Mouse (Mus musculus): Measurements from ENCODE around the gene Cnpy1.

Gene Cnpy1

DNA sequence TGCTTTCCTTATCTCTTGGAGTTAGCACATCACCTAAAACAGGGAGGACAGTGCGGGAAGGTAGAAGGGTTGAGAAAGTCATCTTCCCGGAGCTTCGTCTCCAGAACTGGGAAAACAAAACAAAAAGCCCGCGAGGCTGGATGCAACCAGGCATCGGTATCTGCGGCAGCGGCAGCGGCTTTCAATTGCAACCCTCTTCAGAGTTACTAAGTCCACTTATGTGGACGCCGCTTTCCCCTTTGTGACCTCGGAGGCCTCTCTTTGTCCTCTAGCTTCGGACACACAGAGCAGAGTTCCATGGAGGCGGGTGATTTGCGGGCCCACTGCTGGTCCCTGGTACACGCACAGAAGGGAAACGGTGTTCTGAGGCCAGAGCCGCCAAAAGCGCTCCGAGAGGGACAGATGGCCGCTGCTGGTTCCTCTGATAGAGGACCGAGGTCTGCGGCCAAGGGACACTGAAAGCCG, 83.6 kb downstream of the Cnpy1 start:
- DNase-seq, result no peak

DNA sequence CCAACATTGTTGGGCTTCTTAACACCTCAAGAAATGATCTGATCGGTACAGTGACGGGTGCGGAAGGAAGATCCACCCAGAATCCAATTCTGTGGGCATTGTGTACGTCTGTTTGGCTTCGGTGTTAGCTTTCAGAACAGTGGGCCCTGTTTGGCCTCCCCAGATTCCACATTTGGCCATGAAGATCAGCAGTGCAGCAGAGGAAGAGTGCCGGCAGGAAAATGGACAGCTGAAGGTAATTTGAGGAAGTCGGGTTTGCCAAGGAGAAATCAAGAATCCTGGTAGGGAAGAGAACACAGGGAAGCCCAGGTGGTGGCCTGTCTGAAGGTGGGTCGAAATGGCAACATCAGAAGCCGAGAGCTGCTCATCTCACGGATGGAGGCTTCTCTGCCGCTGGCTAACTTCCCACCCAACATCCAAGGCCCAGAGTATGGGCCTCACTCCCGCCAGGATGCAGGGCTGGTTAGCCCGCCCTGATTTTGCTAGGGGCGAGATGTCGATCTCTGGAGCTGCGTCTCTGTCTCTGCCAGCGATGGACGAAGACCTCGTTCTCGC, 84.1 kb downstream of the Cnpy1 start:
- DNase-seq, result no peak

DNA sequence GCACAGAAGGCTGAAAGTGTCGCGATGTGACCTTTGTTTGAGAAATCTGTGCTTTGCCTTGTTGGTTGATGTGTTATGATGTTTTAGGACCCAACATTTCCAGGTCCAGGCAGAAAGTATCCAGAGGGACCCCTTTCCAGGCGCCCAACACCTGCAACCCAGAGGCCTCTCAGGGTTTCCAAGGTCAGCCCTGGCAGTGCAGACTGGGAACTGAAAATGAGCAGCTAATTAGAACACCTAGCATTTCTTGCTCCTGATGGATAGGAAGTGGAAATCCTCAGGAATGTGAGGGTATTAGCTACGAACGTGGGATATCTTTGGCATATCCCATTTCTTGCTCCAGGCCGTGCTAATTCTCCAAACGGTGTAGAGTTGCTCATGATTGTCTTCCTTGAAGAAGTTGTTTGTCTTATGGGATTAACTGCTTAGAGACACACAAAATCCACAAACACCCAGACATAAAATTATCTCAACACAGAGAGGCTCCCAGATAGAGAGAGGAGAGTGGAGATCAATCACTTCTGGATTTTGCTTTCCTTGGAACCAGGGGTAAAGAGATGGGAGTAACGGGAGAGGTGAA, 85.6 kb downstream of the Cnpy1 start:
- DNase-seq, result no peak

DNA sequence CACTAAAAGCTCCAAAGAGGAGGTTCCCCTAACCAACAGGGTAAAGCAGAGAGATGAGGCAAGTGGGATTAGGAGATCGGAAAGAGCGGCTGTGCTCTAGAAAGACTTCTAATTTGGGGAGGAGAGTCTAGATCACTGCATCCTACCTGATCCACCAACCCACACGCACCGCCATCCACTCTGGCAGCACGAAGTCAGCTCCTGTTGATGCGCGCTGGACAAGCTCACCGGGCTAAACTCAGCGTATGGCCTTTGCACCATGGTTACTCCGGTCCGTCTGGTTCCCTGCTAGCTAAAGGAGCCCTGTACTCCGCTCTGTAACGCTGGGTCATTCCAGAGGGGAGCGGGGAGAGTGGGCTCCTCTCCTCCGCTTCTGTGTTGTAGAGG, 86.5 kb downstream of the Cnpy1 start:
- no peak for DNase-seq

DNA sequence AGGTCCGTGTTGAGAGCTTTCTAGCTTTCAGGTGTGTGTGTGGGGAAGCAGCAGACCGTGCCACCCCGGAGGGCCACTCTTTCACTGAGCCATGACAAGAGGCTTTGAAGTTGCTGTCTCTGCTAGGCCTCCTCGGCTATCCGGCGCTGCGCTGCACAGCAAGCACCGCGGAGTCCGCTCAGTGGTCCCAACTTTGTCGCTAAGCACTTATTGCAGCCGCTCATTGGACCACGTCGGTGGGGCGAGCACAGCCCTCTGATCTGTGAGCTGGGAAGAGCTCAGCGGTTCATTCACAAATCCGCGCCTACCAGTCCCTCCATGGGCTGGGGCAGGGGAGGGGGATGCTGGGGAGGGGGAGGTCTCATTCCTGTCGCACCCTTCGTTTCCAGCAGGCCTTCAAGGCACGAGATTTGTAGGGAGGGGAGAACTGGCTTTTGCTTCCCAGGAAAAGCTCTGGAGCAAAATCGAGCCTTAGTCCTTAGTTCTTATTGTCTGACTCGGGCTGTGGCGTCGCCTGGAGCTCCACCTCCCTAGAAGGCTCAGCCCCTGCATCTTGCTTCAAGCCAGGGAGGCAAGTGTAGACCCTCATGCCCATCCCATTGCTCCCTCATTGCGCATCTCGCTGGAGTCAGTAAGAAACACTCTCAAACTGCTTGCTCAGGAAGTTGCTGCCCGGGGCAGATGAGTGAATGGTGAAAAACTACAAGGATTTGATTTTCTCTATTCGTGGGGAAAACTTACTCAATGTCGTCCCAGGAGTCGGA, 87.1 kb downstream of the Cnpy1 start:
- no peak for DNase-seq

DNA sequence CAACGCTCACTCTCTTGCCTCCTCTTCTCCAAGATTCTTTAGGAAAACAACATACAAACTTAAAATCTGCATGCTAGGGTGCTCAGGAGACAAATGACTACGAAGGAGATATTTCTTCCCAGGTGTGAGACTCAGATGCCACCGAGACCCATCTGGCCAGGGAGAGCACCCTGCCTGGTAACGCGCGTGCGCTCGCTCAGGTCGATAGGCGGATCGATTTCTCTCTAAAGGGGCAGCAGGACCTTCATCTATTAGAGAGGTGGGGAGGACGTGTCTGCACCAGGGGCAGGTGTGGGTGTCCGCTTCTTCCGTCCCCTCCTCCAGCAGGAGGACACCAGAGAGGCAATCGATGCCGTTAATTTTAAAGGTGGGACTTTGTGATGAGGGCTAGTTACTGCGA, 87.8 kb downstream of the Cnpy1 start:
- DNase-seq, result no peak

DNA sequence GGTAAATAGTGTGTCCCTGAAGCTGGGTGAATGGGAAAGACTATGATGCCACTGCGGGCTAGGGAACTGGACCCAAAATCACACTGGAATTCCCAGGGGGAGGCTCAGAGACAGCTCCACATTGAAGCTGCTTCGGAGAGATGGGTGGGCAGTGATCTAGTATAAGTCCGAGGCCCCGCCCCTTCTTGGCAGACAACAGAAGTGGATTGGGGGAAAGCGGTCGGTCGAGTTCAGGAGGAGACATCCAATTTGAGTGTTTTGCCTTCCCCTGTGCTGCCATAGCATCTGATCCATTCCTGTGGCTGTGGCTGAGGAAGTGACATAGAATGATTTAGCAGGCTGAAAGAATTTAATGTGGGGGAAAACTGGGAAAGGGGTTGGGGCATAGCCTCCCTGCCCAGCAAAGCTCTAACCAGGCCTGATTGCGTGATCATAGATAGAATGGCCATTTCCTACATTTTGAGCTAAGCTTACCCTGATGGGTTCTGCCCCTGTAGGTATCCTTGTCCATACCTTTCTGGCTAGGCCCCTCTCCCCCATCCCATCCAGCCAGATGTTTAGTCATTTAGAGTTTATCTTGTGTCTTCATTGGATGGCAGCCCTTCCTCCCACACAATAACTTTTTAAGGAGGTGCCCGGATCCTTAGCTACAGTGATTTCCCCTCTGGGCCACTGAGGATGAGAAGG, 88.4 kb downstream of the Cnpy1 start:
- DNase-seq, result no peak

Measured in kidney, adult 9 months (tissue).